Mouse (Mus musculus) NIH3T3 (cell line): ENCODE measurements around the gene Ints14.
A peak's percentile ranks its signal among the peaks of the same experiment; 100 is the strongest.

Experiments
- DNase-seq: peaks from one replicate; pipeline ENCODE4 v3.0.0-alpha.2; 2012; ENCODE audit warnings: low read depth

Ints14 gene

DNA sequence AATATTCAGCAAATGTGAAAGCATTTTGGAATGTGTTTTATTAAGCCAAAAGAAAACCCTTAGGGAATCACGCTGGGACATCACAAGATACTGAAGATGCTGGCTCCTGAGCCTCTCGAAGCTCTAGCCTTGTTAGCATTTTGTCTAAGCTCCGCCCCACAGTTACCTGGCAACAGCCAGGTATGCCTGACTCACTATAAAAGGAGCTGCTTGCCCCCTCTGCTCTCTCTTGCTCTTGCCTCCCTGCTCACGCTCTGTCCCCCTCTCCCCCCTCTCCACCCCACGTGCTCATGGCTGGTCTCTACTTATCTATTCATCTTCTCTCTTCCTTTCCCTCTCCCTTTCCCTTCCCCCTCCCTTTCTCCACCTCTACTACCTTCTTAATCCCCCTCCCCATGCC lies 8.7 kb upstream of the Ints14 start:
- DNase-seq, result peak; percentile 48

DNA sequence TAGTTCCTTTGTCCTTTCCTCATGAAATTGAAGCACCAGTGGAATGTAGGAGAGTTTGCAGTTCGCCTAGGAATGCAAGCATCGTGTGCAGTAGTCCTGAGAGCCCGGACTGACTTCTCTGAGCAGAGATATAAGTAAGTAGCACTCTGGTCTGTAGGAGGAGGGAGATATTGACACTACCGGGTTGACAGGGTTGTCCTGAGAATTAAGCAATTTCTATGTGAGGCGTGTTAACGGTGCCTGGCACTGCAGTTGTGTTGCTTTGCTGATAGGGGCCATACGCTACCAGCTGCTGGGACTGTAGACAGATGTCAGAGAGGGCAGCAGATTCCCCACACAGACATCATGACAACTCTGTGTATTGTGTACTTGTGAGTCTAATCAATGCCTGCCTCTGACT lies 7.5 kb upstream of the Ints14 start:
- no peak for DNase-seq

- DNase-seq, result peak; percentile 45
Measured at GRCm38 (mm10) chr9:64956337-64956736, 4.4 kb upstream of the Ints14 start.

DNA sequence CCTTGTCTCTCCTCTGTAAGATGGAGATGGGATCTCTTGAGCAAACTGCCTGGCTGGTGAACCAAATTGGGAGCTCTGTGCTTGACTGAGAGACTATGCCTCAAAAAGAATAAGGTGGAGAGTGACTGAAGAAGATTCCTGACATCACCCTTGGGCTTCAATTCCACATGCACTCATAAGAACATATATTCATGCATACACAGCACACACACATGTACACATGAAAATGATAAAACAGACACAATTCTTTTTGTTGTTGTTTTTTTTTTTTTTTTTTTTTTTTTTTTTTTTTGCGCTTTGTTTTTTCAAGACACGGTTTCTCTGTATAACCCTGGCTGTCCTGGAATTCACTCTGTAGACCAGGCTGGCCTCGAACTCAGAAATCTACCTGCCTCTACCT lies 3.4 kb upstream of the Ints14 start:
- DNase-seq, result no peak

GRCm38 (mm10) chr9:64960978-64961320 lies 244 bp downstream of the Ints14 start:
- DNase-seq, result no peak

GRCm38 (mm10) chr9:64980548-64980947 lies 19.8 kb downstream of the Ints14 start:
- DNase-seq, result no peak

- DNase-seq, result no peak
Measured at GRCm38 (mm10) chr9:64981904-64982303, 21.2 kb downstream of the Ints14 start.

DNA sequence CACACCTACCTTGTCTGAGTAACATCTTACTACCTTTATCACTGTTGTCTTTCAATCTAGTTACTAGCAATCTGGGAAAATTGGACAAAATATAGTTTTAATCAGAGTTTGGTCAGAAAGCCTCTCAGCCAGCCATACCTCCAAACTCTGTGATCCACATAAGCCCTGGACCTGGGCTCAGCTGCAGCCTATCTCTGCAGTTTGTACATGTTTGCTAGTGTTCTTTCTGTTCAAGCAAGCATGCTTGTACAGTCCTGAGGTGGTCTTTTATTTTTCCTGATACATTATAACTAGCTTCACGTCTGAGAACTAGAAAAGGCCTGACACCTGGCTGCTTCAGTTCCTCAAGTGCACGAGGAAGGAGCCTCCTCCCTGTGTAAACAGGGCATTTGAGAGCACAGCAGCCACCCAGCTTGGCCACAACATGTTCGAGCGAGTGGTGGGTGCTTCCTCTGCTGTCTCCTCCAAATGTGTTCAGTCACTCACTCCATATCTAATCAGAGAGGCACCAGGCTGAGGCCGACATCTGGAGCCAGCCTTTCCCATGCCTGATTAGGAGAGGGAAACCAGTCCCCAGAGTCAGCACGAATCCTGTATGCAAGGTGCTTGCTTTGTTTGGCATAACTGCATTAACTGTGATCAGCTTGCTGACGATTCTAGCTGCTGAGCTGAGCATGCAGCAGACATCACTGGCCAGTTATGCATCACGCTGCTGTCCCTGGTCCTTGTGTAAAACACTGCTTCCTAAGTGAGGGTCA lies 24.5 kb downstream of the Ints14 start:
- DNase-seq, result no peak

DNA sequence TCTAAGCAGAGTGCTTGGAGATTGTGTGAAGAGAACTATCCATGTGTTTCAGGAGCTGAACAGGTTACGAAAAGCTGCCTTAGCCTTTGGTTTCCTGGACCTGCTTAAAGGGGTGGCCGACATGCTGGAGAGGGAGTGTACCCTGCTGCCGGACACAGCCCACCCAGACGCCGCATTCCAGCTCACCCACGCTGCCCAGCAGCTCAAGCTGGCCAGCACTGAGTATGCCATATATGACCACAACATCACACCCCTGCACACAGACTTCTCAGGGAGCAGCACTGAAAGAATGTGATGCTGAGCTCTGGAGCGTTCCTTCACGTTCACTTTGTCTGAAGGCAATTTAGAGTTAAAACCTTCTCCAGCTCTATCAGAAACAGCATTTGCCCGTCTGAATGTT lies 25.1 kb downstream of the Ints14 start:
- DNase-seq, result no peak

GRCm38 (mm10) chr9:64987651-64988050 lies 26.9 kb downstream of the Ints14 start:
- DNase-seq, result no peak

- DNase-seq, result no peak
Measured at GRCm38 (mm10) chr9:64988443-64988842, 27.7 kb downstream of the Ints14 start.

GRCm38 (mm10) chr9:64990291-64990690 lies 29.6 kb downstream of the Ints14 start:
- no peak for DNase-seq

GRCm38 (mm10) chr9:64995464-64995863 lies 34.8 kb downstream of the Ints14 start:
- peak; percentile 11 for DNase-seq

DNA sequence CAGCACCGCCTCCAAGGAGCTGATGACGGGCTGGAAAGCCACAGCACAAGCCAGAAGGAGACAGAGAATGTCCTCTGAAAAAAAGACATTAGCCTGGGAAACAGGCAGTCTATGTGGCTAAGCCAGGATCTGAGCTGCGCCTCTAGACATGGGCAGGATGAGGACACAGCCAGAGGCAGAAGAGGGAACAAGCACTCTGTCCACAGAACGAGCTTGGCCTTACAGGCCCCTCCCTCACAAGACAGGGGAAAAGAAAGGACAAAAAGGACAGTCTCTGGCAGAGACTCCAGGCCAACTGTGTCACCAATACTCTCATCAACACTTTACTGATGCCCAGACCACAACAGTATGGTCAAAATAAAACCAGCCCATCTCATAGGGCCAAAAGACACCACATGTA lies 40.8 kb downstream of the Ints14 start:
- no peak for DNase-seq

DNA sequence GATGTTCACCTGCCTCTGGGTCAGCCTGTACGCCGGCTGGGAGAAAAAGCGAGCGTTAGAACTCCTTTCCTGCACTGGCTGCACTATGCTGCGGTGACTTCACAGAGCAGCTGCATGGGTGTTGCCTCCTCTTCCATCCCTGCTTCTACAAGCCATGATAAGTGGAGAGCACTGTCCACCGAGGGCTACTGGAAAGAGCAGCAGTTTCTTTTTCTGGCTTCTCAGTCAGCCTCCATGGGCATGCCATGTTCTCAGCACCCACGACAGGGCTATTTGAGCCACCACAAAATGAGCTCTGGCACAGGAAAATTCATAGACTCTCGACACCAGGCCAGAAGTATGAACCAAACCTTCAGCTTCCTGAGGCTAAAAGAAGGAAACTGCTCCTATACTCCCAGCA lies 45.0 kb downstream of the Ints14 start:
- no peak for DNase-seq

GRCm38 (mm10) chr9:65010632-65011031 lies 49.9 kb downstream of the Ints14 start:
- DNase-seq, result no peak

- DNase-seq, result no peak
Measured at GRCm38 (mm10) chr9:65011304-65011703, 50.6 kb downstream of the Ints14 start.

GRCm38 (mm10) chr9:65015461-65016222 lies 54.9 kb downstream of the Ints14 start:
- DNase-seq, result no peak

- no peak for DNase-seq
Measured at GRCm38 (mm10) chr9:65016241-65016977, 55.7 kb downstream of the Ints14 start.

GRCm38 (mm10) chr9:65016978-65017827 lies 56.5 kb downstream of the Ints14 start:
- DNase-seq, result no peak

- no peak for DNase-seq
Measured at GRCm38 (mm10) chr9:65017896-65018295, 57.2 kb downstream of the Ints14 start.

DNA sequence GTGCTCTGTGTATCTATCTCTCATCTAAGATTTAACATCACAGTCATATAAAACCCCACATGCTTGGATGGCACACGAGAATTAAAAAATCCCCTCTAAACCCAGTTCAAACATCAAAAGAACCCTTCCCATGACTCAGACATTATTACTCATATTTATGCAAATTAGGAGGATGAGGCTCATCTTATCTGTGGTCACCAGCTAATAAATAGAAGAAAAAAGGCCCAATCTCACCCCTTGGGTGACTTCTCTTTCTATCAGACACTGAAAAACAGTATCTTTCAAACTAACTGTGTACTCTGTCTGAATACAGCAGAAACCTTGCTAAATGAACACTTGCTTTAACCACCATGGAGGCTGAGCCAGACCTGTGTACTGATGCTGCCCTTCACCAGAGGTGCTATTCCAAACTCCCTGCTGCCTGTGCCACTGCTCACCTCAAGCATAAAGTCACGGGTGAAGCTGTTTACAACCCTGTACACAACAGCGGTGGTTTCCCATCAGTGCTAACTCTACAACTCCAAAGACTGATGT lies 58.0 kb downstream of the Ints14 start:
- no peak for DNase-seq
